Mouse (Mus musculus): ENCODE results near the gene Nkain1.

The Nkain1 gene

GRCm38 (mm10) chr4:130550511-130550910 lies 23.5 kb downstream of the Nkain1 start:
- DNase-seq (ENCODE audit: low spot score) = no peak

DNA sequence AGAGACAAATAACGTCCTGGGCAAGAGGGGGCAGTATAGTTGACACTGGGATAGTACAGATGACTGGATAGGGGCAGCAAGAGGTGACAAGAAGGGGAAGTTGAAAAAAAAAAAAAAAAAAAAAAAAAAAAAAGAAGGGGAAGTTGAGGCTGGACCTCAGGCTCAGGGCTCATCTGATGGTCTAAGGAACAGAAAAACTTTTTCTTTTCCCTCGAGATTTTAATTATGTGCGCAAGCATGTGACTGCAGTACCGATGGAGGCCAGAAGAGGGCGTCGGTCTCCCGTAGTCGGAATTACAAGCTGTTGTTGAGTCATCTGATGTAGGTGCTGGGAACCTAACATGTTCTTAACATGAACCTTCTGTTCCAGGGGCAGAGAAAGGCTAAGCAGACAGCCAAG lies 24.8 kb downstream of the Nkain1 start:
- DNase-seq (ENCODE audit: low spot score) = no peak

GRCm38 (mm10) chr4:130546798-130547562 lies 27.0 kb downstream of the Nkain1 start:
- DNase-seq (ENCODE audit: low spot score) = no peak

DNA sequence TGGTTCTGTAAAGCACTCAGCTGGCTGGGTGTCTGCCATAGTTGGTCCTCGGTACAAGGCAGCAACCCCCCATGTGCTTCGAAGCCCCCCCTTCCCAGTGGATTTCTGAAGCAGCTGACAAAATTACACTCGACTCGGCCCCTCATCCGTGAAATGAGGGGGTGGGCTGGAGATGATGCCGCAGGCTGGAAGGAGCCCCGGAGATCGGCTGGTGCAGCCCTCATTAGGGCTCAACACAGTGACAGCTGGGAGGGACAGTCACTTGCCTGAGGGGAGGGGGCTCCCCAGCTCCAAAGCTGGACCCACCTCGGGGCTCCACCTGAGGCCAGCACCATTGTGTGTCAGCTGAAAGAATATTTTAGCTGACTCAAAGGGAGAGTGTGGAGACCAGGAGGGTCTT lies 29.6 kb downstream of the Nkain1 start:
- DNase-seq (ENCODE audit: low spot score) = no peak

DNA sequence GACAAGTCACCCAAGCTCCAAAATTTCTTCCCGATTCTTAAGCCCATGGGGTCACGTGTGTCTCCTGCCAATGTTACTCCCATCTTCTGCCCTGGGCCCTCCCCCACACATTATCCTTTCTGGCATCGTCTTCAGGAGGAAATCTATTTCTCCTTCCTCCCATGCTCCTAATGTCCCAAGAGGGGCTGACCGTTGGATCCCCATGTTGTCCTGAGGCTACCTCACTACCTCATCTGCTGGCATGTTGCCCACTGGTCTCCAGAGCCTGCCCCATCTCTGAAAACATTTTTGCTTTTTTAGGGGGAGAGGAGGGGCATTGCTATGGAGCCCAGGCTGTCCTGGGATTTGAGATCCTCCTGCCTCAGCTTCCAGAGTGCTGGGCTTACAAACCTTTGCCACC lies 30.9 kb downstream of the Nkain1 start:
- DNase-seq (ENCODE audit: low spot score) = no peak

DNA sequence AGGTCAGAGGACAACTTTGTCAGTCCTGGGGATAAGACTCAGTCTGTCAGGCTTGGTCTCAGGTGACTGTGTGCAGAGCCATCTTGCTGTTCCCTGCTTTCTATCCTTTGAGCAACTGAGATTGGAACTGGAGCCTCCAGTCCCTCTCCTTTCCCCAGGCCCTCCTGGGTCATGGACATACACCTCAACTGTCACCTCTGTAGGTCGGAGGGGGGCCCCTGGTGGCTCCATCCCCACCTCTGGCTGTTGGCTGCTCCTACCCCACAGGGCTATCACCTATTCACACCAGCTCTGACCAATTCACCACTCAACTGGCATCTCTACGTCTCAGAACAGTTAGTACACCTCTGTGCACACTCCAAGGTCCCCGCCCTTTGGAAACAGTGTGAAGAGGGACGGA lies 33.1 kb downstream of the Nkain1 start:
- no peak for DNase-seq (ENCODE audit: low spot score)

- DNase-seq (ENCODE audit: low spot score) = no peak
Observed at GRCm38 (mm10) chr4:130539706-130540105, 34.3 kb downstream of the Nkain1 start.

- no peak for DNase-seq (ENCODE audit: low spot score)
Observed at GRCm38 (mm10) chr4:130539053-130539452, 34.9 kb downstream of the Nkain1 start.

DNA sequence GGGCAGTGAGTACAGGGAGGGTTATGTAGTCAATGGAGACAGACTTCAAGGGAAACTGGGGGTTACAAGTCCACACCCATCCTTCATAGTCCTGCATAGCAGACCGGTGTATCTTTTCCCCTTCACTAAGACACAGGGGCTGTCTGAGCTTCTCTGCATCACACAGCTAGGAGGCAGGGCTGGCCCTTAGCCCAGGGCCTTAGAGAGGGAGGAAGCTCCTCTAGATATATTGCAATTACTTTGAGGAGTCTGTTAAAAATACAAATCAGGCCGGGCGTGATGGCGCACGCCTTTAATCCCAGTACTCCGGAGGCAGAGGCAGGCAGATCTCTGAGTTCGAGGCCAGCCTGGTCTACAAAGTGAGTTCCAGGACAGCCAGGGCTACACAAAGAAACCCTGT lies 36.6 kb downstream of the Nkain1 start:
- DNase-seq (ENCODE audit: low spot score) = no peak

DNA sequence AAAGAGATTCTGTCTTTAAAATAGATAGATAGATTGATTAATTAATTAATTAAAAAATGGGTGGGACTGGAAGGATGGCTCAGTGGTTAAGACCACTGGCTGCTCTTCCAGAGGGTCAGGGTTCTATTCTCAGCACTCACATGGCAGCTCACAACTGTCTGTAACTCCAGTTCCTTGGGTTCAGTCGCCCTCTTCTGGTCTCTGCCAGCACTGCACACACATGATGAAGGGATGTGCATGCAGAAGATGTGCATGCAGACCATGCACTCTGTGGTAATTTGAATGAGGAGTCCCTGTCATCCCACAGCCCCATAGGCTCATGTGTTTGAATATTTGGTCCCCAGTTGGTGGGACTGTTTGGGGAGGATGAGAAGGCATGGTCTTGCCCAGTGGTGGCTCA lies 38.2 kb downstream of the Nkain1 start:
- DNase-seq (ENCODE audit: low spot score) = no peak

DNA sequence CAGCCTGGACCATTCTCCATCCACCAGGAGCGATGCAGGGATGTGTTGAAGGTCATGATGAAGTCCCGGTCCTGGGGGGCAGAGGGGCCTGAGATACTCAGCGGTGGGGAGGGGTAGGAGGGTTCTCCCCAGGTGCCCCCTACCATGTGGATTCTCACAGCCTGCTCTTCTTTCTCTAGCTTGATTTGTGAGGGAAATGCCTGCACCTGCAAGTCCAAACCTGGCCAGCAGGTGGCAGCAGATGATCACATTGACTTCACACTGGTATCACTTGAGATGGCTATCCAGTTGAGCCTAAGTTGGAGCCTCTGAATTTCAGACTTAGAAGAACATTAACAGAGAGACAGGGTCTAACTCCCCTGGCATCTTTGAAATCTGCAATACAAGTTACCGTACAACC lies 40.0 kb downstream of the Nkain1 start:
- DNase-seq (ENCODE audit: low spot score) = peak; percentile 90

- no peak for DNase-seq (ENCODE audit: low spot score)
Observed at GRCm38 (mm10) chr4:130532347-130532746, 41.6 kb downstream of the Nkain1 start.

- peak; percentile 73 for DNase-seq (ENCODE audit: low spot score)
Observed at GRCm38 (mm10) chr4:130531645-130532280, 42.2 kb downstream of the Nkain1 start.

GRCm38 (mm10) chr4:130527804-130528203 lies 46.2 kb downstream of the Nkain1 start:
- no peak for DNase-seq (ENCODE audit: low spot score)

GRCm38 (mm10) chr4:130525041-130525440 lies 48.9 kb downstream of the Nkain1 start:
- no peak for DNase-seq (ENCODE audit: low spot score)

DNA sequence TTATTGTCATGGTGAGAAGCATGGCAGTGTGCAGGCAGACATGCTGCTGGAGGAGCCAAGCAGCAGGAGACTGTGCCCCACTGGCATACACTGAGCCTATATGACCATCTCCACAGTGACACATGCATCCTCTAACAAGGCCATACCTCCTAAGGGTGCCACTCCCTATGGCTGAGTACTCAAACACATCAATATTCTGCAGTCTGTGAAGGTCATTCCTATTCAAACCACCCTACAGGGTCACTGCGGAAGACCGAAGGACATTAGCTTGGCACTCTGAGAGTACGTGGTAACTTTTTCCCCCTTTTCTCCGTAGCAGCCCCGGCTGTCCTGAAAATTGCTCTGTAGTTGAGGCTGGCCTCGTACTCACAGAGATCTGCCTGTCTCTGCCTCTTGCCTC lies 52.5 kb downstream of the Nkain1 start:
- no peak for DNase-seq (ENCODE audit: low spot score)

DNA sequence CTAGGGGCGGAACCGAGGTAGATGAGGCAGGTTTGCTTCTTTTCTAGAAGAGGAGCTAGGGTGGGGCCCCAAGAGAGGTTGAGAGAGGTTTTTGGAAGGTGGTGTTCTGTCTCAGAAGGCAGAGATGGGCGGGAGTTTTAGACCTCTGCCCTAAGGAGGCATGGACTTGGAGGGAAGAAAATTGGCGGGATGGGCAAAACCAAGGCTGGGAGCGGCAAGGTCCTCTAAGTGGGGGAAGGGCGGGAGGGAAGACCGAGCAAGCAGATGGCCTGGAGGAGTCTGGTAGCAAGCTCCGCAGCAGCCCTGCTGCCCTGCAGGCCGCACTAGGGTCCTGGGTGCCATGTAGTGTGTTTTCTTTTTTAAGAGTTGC lies 53.5 kb downstream of the Nkain1 start:
- DNase-seq (ENCODE audit: low spot score) = no peak

DNA sequence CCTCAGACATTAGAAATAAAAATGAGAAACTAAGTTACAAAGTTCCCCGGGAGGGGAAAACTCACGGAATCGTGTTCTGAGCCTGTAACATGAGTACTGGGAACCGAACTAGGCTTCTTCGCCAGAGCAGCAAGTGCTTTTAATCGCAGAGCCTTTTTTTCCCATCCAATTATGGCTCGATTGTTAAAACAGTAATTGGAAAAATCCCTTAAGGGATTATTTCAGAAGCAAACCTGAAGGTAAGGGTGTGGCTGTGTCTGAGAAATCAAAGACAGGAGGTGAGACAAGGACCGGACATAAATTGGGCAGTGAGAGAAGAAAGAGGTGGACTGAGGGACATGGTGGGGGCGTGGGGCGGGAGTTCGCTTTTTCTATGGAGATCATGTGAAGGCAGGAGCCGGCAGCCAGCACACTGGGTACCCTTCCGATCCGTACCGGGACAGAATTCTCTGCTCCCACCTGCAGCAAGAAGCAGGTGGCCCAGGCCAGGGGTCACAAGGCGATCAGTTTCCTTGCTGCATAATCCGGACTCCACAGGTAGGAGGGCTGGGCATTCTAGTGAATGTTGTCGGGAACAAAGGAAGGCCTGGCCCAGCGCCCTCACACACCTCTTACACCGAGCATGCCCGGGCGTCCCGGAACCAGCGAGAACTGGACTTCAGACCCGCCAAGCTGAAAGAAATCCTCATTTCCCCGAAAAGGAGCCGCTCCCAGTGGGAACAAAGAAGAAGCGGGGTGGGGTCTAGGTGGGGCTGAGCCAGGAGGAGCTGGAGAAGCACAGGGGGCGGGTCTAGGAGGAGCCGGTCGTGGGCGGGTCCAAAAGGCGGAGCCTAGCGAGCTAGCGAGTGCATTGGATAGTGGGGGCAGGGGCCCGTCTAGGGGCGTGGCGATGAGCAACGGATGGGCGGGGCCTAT lies 54.1 kb downstream of the Nkain1 start:
- DNase-seq (ENCODE audit: low spot score) = peak; percentile 92

GRCm38 (mm10) chr4:130516490-130516889 lies 57.5 kb downstream of the Nkain1 start:
- no peak for DNase-seq (ENCODE audit: low spot score)

Measured in ovary, postnatal 14 days (tissue).